Mouse (Mus musculus): ENCODE measurements at regions not wholly inside any gene's neighbourhood (a gene's known extent, or its start where the extent isn't known, plus 50 kb on each side); places are given as distances from the start of the nearest gene placed in this dataset.

- no peak for ATAC-seq (replicated peaks; ENCODE audit: poor library complexity, severe bottlenecking)
Measured at GRCm38 (mm10) chr10:9312326-9312725, 362.7 kb downstream of the Samd5 start.

- no peak for ATAC-seq (replicated peaks; ENCODE audit: poor library complexity, severe bottlenecking)
Measured at GRCm38 (mm10) chr10:9310346-9310745, 364.7 kb downstream of the Samd5 start.

GRCm38 (mm10) chr10:9296055-9296454 is 379.0 kb downstream of the Samd5 start:
- ATAC-seq (replicated peaks; ENCODE audit: poor library complexity, severe bottlenecking): no peak

- no peak for ATAC-seq (replicated peaks; ENCODE audit: poor library complexity, severe bottlenecking)
Measured at GRCm38 (mm10) chr10:9295269-9295668, 379.7 kb downstream of the Samd5 start.

GRCm38 (mm10) chr10:9294620-9295019 is 380.4 kb downstream of the Samd5 start:
- no peak for ATAC-seq (replicated peaks; ENCODE audit: poor library complexity, severe bottlenecking)

GRCm38 (mm10) chr10:9291456-9292146 is 383.4 kb downstream of the Samd5 start:
- ATAC-seq (replicated peaks; ENCODE audit: poor library complexity, severe bottlenecking): no peak

GRCm38 (mm10) chr10:9272940-9273339 is 387.1 kb upstream of the Sash1 start:
- ATAC-seq (replicated peaks; ENCODE audit: poor library complexity, severe bottlenecking): no peak

GRCm38 (mm10) chr10:9272243-9272642 is 386.4 kb upstream of the Sash1 start:
- ATAC-seq (replicated peaks; ENCODE audit: poor library complexity, severe bottlenecking): no peak

- ATAC-seq (replicated peaks; ENCODE audit: poor library complexity, severe bottlenecking): no peak
Measured at GRCm38 (mm10) chr10:9265528-9265927, 379.7 kb upstream of the Sash1 start.

GRCm38 (mm10) chr10:9264309-9265000 is 378.6 kb upstream of the Sash1 start:
- ATAC-seq (replicated peaks; ENCODE audit: poor library complexity, severe bottlenecking): no peak

GRCm38 (mm10) chr10:9258705-9259104 is 372.8 kb upstream of the Sash1 start:
- no peak for ATAC-seq (replicated peaks; ENCODE audit: poor library complexity, severe bottlenecking)

- ATAC-seq (replicated peaks; ENCODE audit: poor library complexity, severe bottlenecking): no peak
Measured at GRCm38 (mm10) chr10:9252941-9253217, 367.0 kb upstream of the Sash1 start.

GRCm38 (mm10) chr10:9252120-9252940 is 366.5 kb upstream of the Sash1 start:
- no peak for ATAC-seq (replicated peaks; ENCODE audit: poor library complexity, severe bottlenecking)

GRCm38 (mm10) chr10:9243281-9243618 is 357.4 kb upstream of the Sash1 start:
- ATAC-seq (replicated peaks; ENCODE audit: poor library complexity, severe bottlenecking): no peak

- no peak for ATAC-seq (replicated peaks; ENCODE audit: poor library complexity, severe bottlenecking)
Measured at GRCm38 (mm10) chr10:9242596-9243280, 356.9 kb upstream of the Sash1 start.

GRCm38 (mm10) chr10:9239956-9240355 is 354.1 kb upstream of the Sash1 start:
- no peak for ATAC-seq (replicated peaks; ENCODE audit: poor library complexity, severe bottlenecking)

GRCm38 (mm10) chr10:9231751-9232150 is 345.9 kb upstream of the Sash1 start:
- no peak for ATAC-seq (replicated peaks; ENCODE audit: poor library complexity, severe bottlenecking)

- no peak for ATAC-seq (replicated peaks; ENCODE audit: poor library complexity, severe bottlenecking)
Measured at GRCm38 (mm10) chr10:9229116-9229515, 343.2 kb upstream of the Sash1 start.

GRCm38 (mm10) chr10:9227361-9227760 is 341.5 kb upstream of the Sash1 start:
- no peak for ATAC-seq (replicated peaks; ENCODE audit: poor library complexity, severe bottlenecking)

- no peak for ATAC-seq (replicated peaks; ENCODE audit: poor library complexity, severe bottlenecking)
Measured at GRCm38 (mm10) chr10:9210646-9211045, 324.8 kb upstream of the Sash1 start.

- ATAC-seq (replicated peaks; ENCODE audit: poor library complexity, severe bottlenecking): no peak
Measured at GRCm38 (mm10) chr10:9204096-9204495, 318.2 kb upstream of the Sash1 start.
